Mouse (Mus musculus) lung, postnatal 10 days (tissue): ENCODE measurements around the gene Vmn2r108.
"Not testable (repeated sequence)": the region's sequence is repeated elsewhere in the genome, so short reads cannot be mapped to it uniquely, and the experiment has no call there.

Experiments used
- DNase-seq: peaks from one replicate; pipeline ENCODE4 v3.0.0; 2021

Gene Vmn2r108

GRCm38 (mm10) chr17:20481231-20481630 is at the start of gene Vmn2r108:
Vmn2r108 (minus strand) TSS chr17:20481331.
- DNase-seq, result no peak

DNA sequence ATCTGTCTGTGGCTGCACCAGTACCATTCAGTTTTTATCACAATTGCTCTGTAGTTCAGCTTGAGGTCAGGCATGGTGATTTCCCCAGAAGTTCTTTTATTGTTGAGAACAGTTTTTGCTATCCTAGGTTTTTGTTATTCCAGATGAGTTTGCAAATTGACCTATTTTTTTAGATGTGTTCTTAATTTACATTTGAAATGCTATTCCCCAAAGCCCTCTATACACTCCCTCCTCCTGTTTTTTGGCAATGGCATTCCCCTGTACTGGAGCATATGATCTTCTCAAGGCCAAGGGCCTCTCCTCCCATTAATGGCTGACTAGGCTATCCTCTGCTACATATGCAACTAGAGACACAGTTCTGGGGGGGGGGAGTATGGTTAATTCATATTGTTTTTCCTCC is 27.1 kb upstream of the Vmn2r108 start:
- not testable (repeated sequence) for DNase-seq

DNA sequence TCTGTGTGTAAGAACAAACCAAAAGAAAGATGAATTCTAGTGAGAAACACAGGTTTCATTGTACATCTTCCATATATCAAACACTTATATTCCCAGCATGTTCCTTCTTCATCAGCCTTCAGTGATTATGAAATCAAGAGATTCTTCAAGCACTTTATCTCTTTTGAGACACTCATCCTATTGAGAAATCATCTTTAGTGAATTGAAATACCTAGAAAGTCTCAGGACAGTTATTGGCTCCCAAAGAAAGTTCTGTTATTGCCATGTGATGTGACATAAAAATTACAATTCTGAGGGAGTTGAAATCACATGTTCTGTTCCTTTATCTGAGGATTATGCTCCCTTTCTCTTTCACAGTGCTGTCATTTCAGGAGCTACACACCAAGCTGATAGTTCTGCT is 16.7 kb upstream of the Vmn2r108 start, which contains the start of gene Vmn1r225:
Vmn1r225 (plus strand) TSS at position 301 of the 400 bp plus-strand sequence.
- DNase-seq, result no peak

DNA sequence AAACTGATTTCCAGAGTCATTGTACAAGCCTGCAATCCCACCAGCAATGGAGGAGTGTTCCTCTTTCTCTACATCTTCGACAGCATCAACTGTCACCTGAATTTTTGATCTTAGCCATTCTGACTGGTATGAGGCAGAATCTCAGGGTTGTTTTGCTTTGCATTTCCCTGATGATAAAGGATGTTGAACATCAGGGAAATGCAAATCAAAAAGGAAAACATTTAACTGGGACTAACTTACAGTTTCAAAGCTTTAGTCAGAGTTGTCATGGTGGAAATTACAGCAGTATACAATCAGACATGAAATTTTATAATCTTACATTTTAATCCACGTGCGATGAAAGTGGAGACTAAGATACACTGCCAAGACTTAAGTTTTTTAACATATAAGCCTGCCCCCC is 7.8 kb downstream of the Vmn2r108 start:
- DNase-seq, result no peak

- no peak for DNase-seq
Measured at GRCm38 (mm10) chr17:20439263-20439662, 41.9 kb downstream of the Vmn2r108 start.

DNA sequence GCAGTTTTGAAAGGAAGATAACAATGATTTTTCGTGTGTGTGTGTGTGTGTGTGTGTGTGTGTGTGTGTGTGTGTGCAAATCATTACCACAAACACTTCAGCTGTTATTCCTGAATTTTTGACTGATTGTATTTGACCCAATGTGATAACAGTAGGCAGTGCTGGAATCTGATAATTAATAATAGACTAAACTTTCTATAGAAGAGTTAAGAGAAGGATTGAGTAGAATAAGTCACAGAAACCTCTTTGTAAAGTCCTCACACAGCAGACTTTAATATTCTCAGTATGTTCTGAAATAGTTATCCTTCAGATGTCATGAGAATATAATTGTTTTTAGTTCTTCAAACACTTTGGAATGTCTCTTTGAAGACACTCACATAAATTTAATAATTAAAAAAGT is 67.3 kb downstream of the Vmn2r108 start, which contains the start of gene Vmn1r224:
Vmn1r224 (plus strand) TSS at position 301 of the 400 bp plus-strand sequence.
- DNase-seq, result no peak
